Mouse (Mus musculus): ENCODE results near the gene Ddb1.

Gene Ddb1

GRCm38 (mm10) chr19:10591659-10592377 is 13.3 kb upstream of the Ddb1 start:
- no peak for DNase-seq

GRCm38 (mm10) chr19:10598188-10598587 is 6.9 kb upstream of the Ddb1 start:
- no peak for DNase-seq

GRCm38 (mm10) chr19:10599648-10600047 is 5.5 kb upstream of the Ddb1 start:
- no peak for DNase-seq

GRCm38 (mm10) chr19:10602247-10602769 is 2.8 kb upstream of the Ddb1 start:
- no peak for DNase-seq

GRCm38 (mm10) chr19:10602787-10603186 is 2.3 kb upstream of the Ddb1 start:
- peak; percentile 95 for DNase-seq

- DNase-seq: peak; percentile 72
These were observed 1.2 kb upstream of the Ddb1 start for GRCm38 (mm10) chr19:10603660-10604523.

- DNase-seq: no peak
These were observed 593 bp upstream of the Ddb1 start for GRCm38 (mm10) chr19:10604534-10604933.

GRCm38 (mm10) chr19:10605901-10606622 is 935 bp downstream of the Ddb1 start:
- DNase-seq: peak; percentile 33

GRCm38 (mm10) chr19:10608573-10609240 is 3.6 kb downstream of the Ddb1 start:
- no peak for DNase-seq

GRCm38 (mm10) chr19:10634106-10634871 is 29.2 kb downstream of the Ddb1 start, which contains the start of gene Vwce:
Vwce (plus strand) TSS chr19:10634213.
- DNase-seq: peak; percentile 68

GRCm38 (mm10) chr19:10634872-10635318 is 29.8 kb downstream of the Ddb1 start:
- peak; percentile 76 for DNase-seq

- DNase-seq: no peak
These were observed 32.7 kb downstream of the Ddb1 start for GRCm38 (mm10) chr19:10637840-10638239.

GRCm38 (mm10) chr19:10640080-10640479 is 35.0 kb downstream of the Ddb1 start:
- DNase-seq: no peak

- DNase-seq: no peak
These were observed 35.7 kb downstream of the Ddb1 start for GRCm38 (mm10) chr19:10640589-10641378.

GRCm38 (mm10) chr19:10645616-10646015 is 40.5 kb downstream of the Ddb1 start:
- DNase-seq: no peak

- DNase-seq: no peak
These were observed 43.0 kb downstream of the Ddb1 start for GRCm38 (mm10) chr19:10648156-10648555.

GRCm38 (mm10) chr19:10656058-10656457 is 50.9 kb downstream of the Ddb1 start:
- DNase-seq: no peak

- DNase-seq: no peak
These were observed 52.6 kb downstream of the Ddb1 start for GRCm38 (mm10) chr19:10657742-10658141.

GRCm38 (mm10) chr19:10658406-10658805 is 53.3 kb downstream of the Ddb1 start:
- no peak for DNase-seq

GRCm38 (mm10) chr19:10661373-10661772 is 56.2 kb downstream of the Ddb1 start:
- DNase-seq: no peak

GRCm38 (mm10) chr19:10661919-10662318 is 56.8 kb downstream of the Ddb1 start:
- DNase-seq: no peak

Data from kidney, postnatal 10 days (tissue).